Mouse (Mus musculus): ENCODE measurements at regions not wholly inside any gene's neighbourhood (a gene's known extent, or its start where the extent isn't known, plus 50 kb on each side); places are given as distances from the start of the nearest gene placed in this dataset.

DNA sequence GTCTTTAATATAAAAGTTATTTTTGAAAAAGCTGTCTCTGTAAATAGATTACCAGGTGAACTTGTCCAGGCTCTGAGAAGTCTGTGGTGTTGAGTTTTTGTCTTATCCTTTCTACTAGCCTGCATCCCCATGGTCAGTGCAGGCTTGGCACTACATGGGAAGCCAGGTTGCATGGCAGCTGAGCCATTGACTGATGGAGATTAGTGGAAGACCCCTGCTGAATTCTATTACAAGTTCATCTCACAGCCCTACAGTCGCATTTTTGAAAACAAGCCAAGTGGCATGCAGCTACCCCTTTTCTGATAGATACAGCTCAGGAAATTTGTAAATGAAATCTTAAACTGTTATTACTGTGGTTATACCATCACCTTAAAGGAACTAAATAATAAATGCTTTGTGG is 101.2 kb upstream of the Fam184a start:
- no peak overlapping the region for H3K4me2 ChIP-seq
- H3K4me3 ChIP-seq = no peak overlapping the region
- H3K9ac ChIP-seq = no peak overlapping the region
- H3K4me1 ChIP-seq = no peaks in the 10 kb centered on the region
- no peaks in the 10 kb centered on the region for H3K9me3 ChIP-seq
- no peak overlapping the region for H3K27ac ChIP-seq
- no peaks in the 10 kb centered on the region for H3K27me3 ChIP-seq (replicated peaks)
- 64% methylated on average over 1 of the region's 1 CpGs for WGBS
- no peak for ATAC-seq (replicated peaks)
- H3K36me3 ChIP-seq (replicated peaks) = no peaks in the 10 kb centered on the region

DNA sequence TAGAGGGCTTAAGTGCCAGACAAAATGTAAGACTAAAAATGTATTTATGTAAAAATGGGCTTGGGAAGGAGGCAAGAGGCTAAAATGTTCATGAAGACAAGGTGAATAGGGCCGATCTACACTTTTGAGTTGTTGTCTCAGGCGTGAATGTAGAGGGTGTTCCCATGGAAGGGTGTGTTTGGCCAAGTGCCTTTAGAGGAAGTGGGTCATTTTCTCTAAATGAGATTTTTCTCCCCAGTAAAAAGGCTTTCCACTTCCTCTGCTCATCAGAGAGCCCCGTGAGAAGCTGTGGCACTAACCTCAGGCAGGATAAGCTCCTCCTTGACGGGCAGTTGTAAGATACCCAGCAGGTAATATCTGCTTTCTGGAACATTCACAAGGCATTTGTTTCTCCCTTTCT is 99.6 kb upstream of the Fam184a start:
- Histone ChIP-seq H3K4me2 (no peak overlapping the region), H3K27me3 (replicated peaks) (no peaks in the 10 kb centered on the region), H3K9me3 (no peaks in the 10 kb centered on the region), H3K9ac (no peak overlapping the region), H3K36me3 (replicated peaks) (no peaks in the 10 kb centered on the region), H3K4me1 (no peaks in the 10 kb centered on the region), H3K4me3 (no peak overlapping the region), H3K27ac (no peak overlapping the region)
- 82% methylated on average over 4 of the region's 4 CpGs for WGBS
- no peak for ATAC-seq (replicated peaks)

DNA sequence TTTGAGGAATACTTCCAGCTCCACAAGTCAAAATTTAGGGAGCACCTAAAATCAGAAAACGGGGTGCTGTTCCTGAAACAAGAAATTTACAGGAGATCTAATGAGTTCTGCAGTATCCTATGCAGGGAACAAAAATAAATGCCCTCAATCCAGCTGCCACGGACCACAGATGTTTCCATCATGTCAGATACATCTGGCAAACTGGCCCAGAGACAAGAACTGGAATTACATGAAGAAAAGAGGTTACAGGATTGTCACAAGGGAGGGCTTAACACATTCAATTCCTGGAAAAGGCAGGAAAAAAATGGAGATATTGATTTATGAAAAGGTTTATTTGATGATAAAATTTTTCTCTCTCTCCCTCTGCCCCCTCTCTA is 62.3 kb upstream of the Fam184a start:
- Histone ChIP-seq H3K9ac (no peak overlapping the region), H3K27me3 (replicated peaks) (no peaks in the 10 kb centered on the region), H3K9me3 (no peaks in the 10 kb centered on the region), H3K4me3 (no peak overlapping the region), H3K27ac (no peak overlapping the region), H3K4me2 (no peak overlapping the region), H3K36me3 (replicated peaks) (no peaks in the 10 kb centered on the region), H3K4me1 (0 out of 2 replicates have a peak, but pooled peaks cover 2% of the 10 kb centered on the region)
- WGBS = 84% methylated on average over 2 of the region's 2 CpGs
- ATAC-seq (replicated peaks) = no peak

DNA sequence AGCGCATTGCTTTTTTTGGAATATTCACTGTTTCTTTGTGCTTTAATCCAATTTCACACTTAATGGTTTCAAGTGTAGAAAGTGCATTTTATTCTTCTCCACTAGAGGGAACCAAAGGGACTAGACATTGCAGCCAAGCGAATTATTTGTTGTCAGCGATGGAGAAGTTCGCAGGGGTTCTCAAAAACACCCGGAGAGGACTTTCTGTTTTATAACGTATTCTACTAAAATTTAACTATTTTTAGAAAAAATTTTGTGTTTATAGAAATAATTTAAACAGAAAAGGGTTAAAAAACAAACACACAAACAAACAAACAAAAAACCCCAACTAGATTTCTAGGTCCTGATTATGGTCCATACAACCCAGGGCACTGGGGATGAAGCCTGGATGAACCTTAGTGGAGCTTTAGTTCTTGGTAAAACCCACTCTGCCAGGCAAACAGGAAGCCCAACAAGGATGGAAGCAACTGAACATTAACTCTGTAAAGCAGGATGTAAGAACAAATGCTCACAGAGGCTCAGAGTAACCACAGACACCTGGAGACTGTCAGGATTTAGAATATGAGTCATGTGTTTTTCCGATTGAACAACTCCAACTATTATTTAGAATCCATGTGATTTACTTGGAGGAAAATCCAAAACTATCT is 61.8 kb upstream of the Fam184a start:
- H3K4me1 ChIP-seq = 0 out of 2 replicates have a peak, but pooled peaks cover 2% of the 10 kb centered on the region
- peak overlapping the region; percentile 18; the same call in 1 of the 2 replicates for H3K4me3 ChIP-seq
- H3K36me3 ChIP-seq (replicated peaks) = no peaks in the 10 kb centered on the region
- no peak overlapping the region for H3K9ac ChIP-seq
- WGBS = 26% methylated on average over 7 of the region's 7 CpGs
- no peaks in the 10 kb centered on the region for H3K27me3 ChIP-seq (replicated peaks)
- no peaks in the 10 kb centered on the region for H3K9me3 ChIP-seq
- no peak overlapping the region for H3K27ac ChIP-seq
- peak; percentile 75; the same call in 1 of the 2 replicates for ATAC-seq (replicated peaks)
- H3K4me2 ChIP-seq = peak overlapping the region; percentile 40

DNA sequence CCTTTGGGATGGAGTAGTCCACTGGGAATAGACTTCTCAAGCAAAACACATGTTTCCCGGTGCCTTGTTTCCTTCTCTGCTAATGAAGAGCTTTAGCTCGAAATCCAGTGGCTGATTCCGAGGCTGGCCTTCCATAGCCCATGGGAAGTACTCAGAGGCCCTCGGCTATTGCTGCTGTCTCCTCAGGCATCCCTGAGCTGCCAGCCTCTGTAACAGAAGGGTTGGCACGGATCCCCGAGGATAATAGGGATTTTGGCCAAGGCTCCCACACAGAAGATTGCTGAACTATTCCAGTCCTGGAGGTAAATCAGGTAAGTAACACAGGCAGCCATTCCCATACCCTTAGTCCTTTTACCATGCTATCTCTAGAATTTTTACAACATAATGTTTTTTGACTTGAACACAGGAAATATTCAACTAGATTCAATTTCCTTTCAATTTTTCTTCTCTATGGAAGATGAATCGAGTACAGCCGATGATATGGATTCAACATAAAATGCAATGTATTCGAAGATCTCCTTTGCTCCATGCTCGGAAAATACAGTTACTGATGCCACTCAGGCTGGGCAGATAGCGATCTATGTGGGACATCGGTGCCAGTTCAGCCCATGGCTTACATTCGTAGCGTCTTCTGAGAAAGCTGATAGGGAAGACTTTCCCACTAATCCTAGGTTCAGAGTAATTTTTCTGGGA is 61.1 kb upstream of the Fam184a start:
- H3K9me3 ChIP-seq = no peaks in the 10 kb centered on the region
- peak overlapping the region; percentile 40 for H3K4me2 ChIP-seq
- H3K27me3 ChIP-seq (replicated peaks) = no peaks in the 10 kb centered on the region
- no peaks in the 10 kb centered on the region for H3K36me3 ChIP-seq (replicated peaks)
- peak overlapping the region; percentile 18; the same call in 1 of the 2 replicates for H3K4me3 ChIP-seq
- no peak overlapping the region for H3K27ac ChIP-seq
- peak; percentile 70; the same call in 1 of the 2 replicates for ATAC-seq (replicated peaks)
- 59% methylated on average over 14 of the region's 14 CpGs for WGBS
- H3K9ac ChIP-seq = no peak overlapping the region
- 0 out of 2 replicates have a peak, but pooled peaks cover 2% of the 10 kb centered on the region for H3K4me1 ChIP-seq

DNA sequence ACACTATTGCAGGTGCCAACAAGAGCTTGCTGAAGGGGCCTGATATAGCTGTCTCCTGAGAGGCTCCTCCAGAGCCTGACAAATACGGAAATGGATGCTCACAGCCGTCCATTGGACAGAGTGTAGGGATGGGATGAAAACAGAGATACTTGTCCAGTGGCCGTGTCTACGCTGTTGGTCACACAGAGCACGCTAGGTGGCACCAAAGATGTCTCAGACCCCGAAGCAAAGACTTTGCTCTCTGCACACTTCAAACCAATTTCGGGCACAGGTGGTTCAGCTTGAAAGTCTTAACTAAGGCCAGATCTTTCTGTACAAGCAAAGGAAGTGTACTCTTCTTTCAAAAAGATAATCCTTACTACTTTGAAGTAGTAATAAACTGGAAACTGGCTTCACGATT is 55.8 kb upstream of the Fam184a start:
- H3K9ac ChIP-seq = no peak overlapping the region
- H3K36me3 ChIP-seq (replicated peaks) = no peaks in the 10 kb centered on the region
- H3K27ac ChIP-seq = no peak overlapping the region
- H3K4me2 ChIP-seq = no peak overlapping the region
- no peaks in the 10 kb centered on the region for H3K4me1 ChIP-seq
- no peaks in the 10 kb centered on the region for H3K9me3 ChIP-seq
- ATAC-seq (replicated peaks) = no peak
- 68% methylated on average over 8 of the region's 8 CpGs for WGBS
- no peak overlapping the region for H3K4me3 ChIP-seq
- H3K27me3 ChIP-seq (replicated peaks) = no peaks in the 10 kb centered on the region

DNA sequence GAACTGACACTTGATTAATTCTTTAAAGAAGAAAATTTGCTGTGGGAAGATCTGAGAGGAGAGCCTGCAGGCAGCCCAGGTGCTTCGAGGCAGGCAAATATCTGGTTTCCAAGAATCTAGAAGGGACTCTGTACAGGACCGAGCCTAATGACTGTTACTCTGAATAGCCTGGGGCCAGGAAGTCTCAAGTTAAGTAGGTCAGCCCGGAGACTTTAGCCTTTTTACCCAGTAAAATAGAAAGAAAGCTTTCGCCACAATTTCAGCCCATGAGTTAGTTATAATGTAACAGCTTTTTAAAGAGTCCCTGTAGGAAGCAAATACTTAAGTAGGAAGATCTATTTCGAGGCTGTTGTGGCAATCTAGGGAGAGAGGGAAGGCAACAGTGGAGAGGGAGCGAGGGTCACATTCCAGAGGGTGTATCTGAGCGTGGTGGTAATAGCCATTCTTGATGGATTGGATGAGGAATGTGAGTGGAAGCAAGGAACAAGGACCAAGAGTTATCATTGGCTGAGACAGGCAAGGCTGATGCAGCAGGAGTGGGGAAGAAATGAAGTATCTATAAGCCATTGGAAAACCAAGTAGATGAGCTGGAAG is 50.2 kb upstream of the Fam184a start:
- Histone ChIP-seq H3K4me3 (no peak overlapping the region), H3K27me3 (replicated peaks) (no peaks in the 10 kb centered on the region), H3K27ac (no peak overlapping the region), H3K36me3 (replicated peaks) (no peaks in the 10 kb centered on the region), H3K9me3 (no peaks in the 10 kb centered on the region), H3K4me2 (no peak overlapping the region), H3K4me1 (no peaks in the 10 kb centered on the region), H3K9ac (no peak overlapping the region)
- ATAC-seq (replicated peaks) = no peak
- WGBS = 71% methylated on average over 7 of the region's 7 CpGs
